Mouse (Mus musculus) MN1 (cell line): ENCODE results near the gene Orc4.
"Not testable (repeated sequence)": the region's sequence is repeated elsewhere in the genome, so short reads cannot be mapped to it uniquely, and the experiment has no call there.

Experiments
- DNase-seq: peaks from one replicate; pipeline ENCODE4 v3.0.0-alpha.2; 2016; ENCODE audit warnings: low spot score

The Orc4 gene

DNA sequence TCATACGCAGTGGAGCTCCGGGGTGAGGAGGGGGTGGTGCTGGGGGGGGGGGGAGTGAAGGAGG lies at the start of gene Orc4:
Orc4 (minus strand) TSS at position 26 of the 64 bp plus-strand sequence.
- DNase-seq, result no peak

DNA sequence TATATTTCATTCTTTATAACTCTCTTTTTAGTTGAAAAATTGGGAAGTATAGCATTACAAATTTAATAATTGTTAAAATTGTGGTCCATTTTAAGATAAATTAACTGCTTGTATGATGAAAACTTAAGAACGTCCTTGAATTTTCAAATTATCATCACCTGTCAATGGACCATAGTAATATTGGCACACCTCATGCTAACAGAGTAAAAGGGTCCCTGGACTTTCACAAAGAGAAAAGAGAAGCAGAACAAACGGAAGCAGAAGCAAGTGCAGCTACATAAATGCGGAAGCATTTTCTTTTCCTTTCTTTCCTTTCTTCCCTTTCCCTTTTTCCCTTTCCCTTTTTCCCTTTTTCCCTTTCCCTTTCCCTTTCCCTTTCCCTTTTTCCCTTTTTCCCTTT lies 40.2 kb upstream of the Orc4 start:
- DNase-seq, result no peak

DNA sequence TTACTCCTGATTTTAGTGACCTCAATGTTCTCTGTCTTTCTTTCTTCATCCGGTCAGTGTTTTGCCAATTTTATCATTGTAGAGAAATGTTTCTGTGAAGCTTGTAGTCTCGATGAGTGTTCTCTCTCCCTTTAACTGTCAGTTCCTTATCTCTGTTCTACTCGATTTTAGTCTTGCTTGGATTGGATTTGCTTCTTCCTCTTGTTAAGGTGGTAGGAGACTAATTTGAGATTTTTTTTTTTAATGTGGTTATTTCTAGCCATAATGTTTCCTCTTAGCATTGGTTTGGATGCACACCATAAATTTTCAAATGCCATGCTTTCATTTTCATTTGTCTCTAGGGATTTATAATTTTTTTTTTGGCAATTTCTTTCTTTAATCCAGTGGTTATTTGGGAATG lies 28.8 kb upstream of the Orc4 start:
- no peak for DNase-seq

DNA sequence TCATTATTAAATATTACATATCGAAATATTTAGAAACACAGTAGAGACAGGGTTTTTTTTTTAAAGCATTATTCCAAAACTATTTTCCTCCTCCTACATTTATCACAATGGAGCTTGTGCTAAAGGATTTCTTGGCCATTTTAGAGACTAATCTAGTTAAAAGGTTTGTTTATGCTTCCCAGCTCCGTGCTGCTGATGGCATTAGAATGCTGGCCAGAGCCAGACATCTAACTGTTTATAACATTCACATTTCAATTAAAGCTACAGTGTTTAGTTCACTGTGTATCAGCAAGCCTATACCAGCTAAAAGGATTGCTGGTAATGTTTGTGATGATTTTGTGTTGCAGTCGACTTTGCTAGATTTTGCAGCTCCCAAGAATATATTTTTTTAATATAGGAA lies 6.5 kb upstream of the Orc4 start:
- peak; percentile 40 for DNase-seq

DNA sequence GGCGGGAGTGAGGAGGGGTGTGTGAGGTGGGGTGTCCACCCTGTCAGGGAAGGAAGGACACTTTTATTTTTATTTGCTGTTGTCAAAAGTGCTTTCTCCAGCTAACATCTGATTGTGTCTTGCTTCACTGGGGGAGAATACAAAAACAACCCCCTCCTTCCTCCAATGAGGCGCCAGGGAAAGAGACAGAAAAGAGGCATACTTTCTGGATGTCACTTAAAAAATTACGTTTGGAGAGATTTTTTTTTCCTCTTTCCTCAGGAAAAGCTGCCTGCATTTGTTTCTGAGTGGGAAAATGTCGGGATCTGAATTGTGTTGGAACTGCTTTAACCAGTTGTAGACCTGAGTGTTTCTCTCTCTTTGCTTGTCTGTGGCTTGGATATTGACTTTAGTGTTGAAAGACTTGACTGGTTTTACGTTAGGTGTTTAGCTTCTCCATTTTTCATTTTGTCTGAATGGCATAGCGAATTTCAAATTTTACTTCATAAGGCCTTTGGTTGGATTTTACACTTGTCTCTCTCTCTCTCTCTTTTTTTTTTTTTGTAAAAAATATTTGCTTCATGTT lies 321 bp upstream of the Orc4 start:
- peak; percentile 43 for DNase-seq

DNA sequence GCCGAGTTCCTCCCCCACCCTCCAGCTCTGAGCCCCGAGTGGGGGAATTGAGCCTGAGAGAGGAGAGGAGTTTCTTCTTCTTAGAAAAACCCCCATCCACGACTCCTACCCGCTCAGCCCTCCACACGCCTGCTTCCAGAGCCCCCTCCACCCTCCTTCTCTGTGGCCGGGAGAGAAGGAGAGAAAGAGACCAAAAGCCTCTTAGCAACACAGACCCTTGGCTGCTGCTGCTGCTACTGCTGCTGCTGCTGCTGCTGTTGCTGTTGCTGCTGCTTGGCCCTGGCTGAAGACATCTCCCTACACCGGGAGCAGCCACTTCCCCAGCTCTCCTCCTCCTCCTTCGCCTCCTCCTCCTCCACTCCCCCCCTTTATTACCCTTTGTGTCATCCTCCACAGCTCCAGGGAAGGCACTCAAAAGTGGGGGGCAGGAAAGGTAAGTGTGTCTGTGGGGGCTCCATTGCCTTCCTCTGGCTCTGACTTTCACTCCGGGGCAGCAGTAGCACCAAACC lies 280 bp downstream of the Orc4 start:
- DNase-seq, result peak; percentile 72

DNA sequence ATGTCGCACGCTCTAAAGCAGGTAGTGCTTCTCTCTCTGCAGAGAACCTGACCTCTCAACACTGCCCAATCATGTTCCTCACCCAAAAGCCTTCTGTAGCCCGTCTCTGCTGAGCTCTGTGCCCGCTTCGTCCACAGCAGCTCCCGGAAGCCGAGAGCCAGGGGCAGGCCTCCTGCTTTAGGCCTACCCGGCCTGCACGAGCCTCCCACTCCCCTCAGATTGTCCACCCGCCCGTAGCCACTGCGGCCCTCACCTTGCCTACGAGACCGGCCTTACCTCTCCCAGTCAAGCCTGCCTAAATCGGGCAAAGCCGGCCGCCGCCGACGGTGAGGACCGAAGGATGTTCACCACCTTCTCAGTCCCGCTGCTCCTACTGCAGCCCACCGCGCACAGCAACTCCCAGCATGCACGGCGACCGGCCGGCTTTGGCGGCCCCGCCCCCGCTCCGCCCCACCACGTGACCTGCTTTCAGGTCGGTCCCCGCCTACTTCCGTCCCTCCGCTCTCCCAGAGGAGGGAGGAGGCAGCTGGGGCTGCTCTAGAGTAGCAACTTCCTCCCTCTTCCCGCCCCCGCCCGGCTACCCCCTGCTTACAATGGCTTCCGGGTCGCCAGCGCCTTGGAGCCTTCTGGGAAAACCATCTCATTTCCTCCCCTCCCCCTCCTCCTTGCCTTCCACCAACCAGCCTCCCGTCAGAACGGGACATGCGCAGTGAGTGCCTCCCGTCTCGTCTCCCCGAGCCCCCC lies 1.1 kb downstream of the Orc4 start, which contains the start of gene Mbd5:
Mbd5 (plus strand) TSS at position 668 of the 744 bp plus-strand sequence.
- peak; percentile 98 for DNase-seq

DNA sequence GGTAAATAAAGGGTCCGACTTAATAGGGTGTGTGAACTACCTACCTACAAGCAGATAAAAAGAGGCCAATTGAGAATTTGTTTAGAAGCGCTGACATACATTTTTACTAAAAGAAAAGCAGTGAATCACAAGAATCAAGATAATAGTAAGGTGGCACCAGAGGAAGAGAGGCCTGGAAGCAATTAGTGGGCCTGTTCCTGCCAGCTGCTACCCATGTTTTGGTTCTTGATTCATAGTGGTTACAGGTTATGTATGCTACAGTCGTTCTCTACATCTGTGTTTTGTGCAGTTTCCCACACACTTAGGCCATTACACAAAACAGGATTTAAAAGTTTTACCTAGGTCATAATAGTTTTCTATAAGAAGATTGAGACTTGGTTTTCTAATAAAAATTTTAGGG lies 2.3 kb downstream of the Orc4 start:
- DNase-seq, result peak; percentile 70

DNA sequence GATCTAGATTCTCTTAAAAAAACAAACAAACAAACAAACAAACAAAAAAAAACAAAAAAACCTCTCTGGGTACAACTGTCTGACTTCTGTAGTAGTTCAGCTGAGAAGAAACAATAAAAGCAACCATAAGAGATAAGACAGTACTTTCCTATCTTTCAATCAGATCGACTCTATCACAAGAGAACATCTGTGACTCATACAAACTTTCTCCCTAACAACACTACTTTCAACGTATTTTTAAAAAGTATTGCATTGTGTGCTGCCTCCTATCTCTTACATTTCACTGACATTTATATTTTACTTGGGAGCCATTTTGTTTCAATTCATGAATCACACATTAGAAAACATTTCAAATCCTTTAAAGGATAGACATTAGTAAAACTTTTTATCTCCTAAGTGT lies 15.0 kb downstream of the Orc4 start:
- no peak for DNase-seq

DNA sequence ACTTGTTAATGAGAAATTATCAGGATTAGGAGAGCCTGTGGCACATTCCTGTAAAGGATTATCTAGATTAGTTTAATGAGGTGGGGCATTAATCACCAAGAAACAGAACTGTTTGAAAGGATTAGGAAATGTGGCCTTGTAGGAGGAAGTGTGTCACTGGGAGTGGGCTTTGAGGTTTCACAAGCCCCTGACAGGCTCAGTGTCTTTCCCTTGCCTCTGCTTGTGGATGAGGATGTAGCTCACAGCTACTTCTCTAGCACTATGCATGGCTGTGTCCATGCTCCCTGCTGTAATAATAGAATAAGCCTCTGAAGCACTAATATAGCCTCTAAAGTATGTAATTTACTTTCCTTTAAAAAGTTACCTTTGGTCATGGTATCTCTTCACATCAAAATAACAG lies 34.2 kb downstream of the Orc4 start:
- no peak for DNase-seq

DNA sequence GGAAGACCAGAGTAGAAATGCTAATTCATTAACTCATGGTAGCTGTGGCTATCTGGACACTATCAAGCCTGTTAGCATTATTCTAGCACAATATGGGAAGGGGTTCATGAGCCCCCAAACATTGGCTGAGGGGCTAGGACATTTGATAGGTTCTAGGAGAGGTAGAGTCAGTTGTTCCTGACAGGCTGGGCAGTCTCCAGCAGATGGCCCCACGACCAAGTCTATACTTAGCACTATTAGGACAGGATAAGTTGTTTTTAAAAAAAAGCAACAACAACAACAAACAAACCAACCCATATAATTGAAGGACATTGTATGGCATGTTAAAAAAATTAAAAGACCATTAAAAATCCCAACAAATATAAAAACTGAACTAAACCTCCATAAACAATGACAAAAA lies 35.9 kb downstream of the Orc4 start:
- DNase-seq, result no peak

DNA sequence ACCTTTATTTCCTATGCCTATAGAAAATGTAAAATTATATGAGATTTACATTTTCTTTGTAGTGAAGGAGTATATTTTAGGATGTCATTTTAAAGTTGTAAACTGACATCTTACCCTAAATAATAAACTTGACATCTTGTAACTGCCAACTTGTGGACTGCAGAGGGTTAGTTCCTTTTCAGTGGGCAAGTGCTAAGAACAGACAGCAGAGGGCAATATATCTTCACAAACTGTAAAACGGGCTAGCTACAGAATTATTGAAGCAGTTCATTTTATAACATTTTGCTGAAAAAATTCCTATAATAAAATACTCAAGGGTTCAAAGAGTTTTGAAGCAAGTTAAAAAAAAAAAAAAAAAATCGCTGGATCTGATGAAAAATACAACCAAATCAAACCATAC lies 41.2 kb downstream of the Orc4 start:
- peak; percentile 50 for DNase-seq

DNA sequence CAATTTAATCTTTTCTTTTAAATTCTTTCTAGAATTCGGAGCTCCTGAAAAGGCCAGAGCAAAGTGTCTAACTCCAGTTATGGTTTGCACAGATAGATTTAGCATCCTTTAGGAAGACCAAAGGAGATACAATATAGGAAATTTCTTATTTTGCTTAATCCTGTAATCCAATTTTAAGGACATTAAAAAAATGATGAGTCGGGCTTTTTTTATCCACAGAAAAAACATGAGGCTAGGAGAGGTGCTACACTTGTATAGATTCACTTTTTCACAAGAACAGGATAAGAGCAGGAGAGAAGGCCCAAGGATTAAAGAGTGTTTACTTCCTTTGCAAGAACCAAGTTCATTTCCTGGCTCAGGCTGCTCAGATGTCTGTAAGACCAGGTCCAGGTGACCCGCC lies 54.9 kb downstream of the Orc4 start:
- no peak for DNase-seq

DNA sequence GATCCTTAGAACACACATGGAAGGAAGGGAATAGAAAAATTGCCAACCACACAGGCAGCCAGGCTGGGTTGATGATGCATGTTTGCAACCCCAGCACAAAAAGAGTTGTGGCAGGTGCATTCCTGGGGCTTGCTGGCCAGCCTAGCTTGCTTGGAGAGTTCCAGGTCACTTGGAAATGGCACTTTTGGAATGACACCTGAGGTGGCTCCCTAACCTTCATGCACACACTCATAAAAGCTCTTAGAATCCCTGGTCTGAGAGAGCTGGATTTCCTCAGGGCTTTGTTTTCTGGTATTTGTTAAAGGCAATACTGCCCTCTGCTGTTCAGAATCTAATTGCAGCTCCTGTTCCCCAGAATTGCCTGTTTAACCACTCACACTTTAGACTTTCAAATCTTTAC lies 64.1 kb downstream of the Orc4 start:
- peak; percentile 80 for DNase-seq

DNA sequence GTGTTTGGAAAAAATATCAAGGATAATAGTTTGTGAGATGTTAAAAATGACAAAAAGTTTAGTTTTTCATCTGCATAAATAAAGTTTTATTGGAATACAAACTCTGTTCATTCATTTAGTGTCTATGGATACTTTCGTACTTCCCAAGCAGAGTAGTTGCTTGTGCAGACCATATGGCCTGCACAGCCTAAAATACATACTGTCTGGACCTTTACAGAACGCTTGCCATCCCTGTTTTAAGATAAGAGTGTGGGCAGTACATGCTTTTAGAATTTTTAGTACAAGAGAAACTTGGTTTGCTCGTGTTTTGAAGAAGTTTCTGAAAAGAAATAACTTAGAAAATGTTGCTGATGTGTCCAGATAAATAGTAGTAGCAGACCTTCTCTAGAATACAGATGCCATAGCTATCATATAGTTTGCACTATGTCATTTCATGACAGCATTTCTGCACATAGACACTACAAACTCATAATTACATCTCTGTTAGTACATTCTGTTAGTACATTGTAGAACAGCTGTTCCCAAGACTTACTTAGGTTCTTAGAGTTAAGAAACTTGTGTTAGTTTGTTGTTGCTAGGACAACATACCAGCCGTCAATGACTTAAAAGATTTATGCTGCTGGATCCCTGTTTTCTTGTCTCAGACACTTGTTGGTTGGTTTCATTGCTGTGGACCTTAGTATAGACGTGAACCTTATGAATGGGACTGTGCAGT lies 81.7 kb downstream of the Orc4 start:
- DNase-seq, result no peak

DNA sequence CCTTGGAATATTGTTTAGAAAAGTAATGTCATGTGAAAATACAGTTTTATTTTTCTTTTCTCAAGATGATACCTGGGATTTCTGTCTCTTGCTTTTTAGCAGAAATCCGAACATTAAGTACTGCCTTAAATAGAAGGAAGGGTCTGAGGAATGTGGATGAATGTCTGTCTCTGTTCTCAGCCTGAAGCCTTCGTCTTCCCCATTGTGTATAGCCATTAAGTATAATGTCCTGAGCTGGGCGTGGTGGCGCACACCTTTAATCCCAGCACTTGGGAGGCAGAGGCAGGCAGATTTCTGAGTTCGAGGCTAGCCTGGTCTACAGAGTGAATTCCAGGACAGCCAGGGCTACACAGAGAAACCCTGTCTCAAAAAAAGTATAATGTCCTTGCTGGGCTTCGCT lies 84.5 kb downstream of the Orc4 start:
- DNase-seq, result not testable (repeated sequence)
